Mouse (Mus musculus) spleen, postnatal 10 days (tissue): ENCODE measurements at regions not wholly inside any gene's neighbourhood (a gene's known extent, or its start where the extent isn't known, plus 50 kb on each side); places are given as distances from the start of the nearest gene placed in this dataset.

Experiments used
- DNase-seq, 2 experiments: peaks; one replicate each; pipeline ENCODE4 v3.0.0; 2021 to 2022; ENCODE audit warnings: low spot score in 2 of 2

DNA sequence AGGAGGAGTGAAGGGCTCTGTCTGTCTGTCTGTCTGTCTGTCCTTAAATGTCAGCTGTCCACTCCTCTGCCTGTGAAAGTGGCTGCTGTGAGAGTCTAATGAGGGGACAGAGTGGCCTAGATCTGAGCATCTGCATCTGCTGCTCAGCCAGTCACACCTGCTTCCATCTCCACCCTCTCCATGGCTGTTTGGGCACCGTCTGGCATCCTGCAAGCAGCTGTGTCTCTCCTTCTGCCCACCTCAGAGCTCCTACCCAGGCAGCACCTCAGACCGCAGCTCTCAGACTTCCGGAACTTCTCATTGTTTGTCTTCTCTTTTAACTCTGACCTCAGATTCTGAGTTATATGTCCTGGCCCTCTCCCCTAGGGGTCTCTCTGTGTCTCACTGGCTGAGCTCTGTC, 159.2 kb downstream of the Gm26897 start:
- no peak for DNase-seq

DNA sequence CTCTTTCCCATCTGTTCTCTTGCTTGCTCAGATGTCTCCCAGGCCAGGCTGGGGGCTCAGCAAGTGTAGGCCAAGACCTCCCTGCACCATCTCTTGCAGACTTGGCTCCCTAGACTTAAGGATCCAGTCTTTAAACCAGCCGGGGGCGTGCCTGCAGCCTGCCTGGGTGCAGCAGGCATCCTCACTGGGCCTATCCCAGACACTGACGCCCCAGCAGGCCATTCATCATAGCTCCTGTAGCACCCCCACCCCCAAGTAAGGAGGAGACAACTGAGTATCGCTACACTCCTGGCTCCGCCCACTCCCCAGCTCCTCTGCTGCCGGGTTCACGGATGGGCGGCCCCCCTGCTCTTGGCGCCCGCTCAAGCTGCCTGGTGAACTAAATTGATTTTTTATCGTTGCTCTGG, 160.2 kb downstream of the Gm26897 start:
- DNase-seq, result peak in 1 of 2 experiments; percentile 20

DNA sequence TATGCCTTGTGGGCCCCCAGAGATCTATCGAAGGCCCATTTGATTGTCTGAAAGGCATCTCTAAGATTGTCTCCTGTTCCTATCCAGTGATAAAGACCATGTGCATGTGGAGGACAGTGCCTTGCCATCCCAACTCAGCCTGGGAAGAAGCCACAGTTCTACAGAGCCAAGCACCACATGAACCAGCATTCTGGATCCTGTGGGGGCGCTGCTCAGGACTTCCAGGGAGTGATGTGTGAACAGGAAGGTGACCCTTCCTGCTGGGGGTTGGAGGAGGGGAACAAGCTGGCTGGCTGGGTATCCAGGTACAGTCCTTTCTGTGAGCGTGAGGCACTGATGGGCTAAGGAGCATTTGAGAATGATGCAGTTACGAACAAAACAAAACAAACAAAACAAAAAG, 163.8 kb downstream of the Gm26897 start:
- DNase-seq, result no peak

DNA sequence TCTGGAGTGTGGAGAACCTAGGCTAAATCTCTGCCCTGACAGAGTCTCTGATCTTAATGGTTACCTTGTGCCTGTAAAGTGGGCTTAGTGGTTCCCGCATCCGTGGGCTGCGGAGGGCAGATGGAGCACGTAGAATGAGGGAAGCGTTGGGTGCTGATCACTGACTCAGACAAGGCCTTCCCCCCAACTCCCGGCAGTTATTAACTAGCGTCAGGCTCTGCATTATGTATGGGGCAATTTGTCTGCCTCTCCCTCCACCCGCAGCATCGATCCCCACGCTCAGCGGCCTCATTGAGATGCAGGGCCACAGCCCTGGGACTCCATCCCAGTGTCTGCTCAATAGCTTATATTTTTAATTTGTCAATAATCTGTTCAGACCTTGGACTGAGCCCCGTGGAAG, 164.8 kb downstream of the Gm26897 start:
- no peak for DNase-seq

DNA sequence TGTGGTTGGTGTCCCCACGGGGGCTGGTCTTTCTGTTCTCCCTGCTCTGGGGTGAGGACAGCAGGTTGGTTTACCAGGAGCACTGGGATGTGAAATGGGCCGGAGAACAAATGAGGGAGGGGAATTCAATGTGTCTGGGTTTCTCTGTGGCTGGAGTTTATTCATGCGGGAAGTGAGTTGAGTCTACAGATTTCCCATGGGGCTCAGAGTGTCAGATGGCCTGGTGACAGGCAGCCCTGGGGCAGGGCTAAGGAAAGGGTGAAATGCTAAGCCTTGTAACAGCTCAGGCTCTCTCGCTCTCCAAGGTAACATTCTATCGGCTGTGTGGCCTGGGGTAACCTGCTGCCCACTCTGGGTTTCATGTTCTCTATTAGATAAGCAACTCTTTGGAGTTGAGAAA, 167.5 kb downstream of the Gm26897 start:
- no peak for DNase-seq

DNA sequence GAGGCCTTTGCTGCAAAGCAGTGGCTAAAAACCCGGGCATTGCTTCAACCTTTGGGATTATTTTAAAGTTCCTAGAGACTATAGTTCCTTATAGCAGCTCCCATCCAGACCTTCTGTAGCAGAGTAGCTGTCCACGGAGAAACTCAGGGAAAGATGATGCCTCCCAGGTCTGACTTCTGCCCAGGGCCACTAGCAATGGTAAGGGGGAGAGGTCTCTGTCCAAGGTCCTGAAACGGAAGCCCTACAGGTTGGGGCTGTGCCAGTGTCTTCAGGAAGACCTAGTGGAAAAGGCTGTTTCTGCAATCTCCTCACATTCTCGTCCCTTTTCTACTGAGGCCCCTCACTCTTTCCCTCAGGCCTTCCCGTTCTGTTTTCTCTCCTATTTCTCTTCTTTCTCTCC, 168.0 kb downstream of the Gm26897 start:
- DNase-seq, result peak in 1 of 2 experiments; percentile 50

DNA sequence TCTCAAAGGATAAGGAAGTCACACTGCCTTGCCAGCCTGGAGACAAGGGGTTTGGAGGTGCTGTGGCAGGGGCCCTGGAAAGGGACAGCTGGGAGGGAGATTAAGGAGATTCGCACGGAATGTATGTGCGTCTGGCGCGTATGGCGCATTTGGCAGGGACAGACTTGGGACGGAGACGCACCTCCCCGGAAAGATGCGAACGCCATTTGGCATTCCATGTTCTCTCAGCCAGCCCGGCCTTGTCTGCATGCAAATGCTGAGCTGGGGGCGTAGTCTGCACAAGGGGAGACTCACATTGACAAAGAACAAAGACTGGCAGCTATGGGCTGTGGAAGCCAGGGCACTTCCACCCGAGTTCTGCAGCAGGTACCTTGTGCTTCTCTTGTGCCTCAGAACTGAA, 174.4 kb downstream of the Gm26897 start:
- DNase-seq, result no peak

DNA sequence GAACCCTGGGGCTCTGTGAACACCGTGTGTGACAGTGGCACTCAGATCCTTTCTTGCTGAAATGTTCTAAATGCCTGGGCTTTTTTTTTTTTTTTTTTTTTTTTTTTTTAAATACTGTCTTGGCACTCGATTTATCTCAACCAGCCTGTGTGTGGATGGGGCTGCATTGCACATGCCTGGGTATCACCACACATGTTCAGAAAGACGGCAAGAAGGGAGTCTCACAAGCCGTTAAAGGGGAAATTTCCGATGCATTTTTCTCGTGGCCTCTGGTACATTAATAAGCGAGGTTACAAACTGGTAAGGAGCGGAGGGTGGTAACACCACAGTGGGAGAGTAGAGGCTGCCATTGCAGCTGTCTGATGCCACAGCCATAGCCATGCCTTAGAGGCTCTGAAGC, 176.8 kb downstream of the Gm26897 start:
- DNase-seq, result no peak

DNA sequence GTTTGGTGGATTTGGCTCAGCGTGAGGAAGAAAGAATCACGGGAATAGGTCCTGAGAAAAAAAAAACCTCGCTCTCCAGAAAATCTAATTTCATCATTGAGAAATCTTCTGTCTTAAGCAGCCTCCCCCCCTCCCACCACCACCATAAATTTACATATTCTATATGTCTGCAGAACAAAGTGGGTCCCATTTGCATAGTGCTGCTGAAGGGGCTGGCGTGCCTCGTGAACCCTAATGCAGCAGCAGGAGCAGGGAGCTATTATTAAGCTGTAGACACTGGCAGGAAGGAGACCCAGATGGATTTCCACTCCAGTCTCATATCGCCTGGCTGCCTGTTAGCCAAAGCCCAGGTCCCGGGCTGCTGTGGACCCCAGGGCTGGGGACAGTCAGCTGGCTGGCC, 179.6 kb downstream of the Gm26897 start:
- no peak for DNase-seq

DNA sequence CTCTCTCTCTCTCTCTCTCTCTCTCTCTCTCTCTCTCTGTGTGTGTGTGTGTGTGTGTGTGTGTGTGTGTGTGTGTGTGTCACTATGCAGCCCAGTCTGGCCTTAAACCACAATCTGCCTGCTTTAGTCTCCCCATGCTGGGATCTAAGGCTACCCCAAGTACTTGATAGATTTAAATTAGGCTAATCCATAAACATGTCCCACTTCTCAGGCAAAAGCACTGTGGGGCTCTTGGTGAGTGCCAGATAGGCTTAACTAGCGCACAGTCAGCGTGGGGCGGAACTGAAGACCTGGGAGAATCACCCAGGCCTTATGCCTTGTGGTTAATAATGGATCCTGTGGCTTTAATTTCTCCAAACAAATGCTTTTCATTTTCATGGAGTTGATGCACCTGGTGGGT, 180.6 kb downstream of the Gm26897 start:
- no peak for DNase-seq

DNA sequence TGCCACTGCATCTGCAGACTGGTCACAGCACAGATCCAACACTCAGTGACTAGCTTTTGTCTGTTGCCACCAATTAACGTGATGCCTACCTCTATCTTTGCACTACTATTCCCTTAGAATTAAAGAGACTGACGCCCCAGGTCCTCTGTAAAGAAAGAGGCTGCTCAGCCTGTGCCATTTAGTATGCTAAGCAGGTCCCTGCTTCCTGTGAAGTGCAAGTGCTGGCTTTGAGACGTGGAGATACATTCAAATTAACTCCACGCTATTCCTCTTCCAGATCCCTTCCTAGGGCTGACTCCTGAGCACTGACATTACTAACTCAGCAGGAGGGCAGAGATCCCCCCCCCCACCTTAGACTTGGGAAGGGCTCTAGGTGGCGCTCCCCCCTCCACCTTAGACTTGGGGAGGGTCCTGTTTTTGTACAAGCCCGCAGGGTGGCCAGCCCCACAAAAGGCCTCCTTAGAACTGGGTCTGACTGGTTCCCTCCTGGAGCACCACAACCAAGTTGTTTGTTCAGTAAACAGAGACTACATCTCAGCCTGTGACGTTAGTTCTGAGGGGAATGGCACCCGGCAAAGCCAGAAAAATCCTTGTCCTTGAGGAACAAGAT, 184.0 kb downstream of the Gm26897 start:
- no peak for DNase-seq

DNA sequence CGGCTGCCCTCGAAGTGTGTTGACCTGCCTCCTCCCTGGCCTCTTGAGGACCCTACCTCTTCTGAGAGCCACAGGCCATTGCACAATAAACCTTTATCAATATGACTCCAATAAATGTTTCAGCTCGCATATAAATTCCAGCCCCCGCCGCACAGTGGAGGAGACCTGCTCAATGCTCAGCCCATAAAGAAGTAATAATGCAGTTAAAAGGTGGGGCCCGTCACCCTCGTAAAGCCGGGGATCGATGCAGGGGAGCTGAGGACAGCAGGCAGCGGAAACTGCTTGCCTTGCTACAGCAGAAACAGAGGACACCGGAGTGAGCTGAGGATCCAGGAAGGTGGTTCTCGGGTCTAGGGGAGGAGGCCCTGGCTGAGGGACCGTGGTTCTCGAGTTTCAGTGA, 185.2 kb downstream of the Gm26897 start:
- no peak for DNase-seq

DNA sequence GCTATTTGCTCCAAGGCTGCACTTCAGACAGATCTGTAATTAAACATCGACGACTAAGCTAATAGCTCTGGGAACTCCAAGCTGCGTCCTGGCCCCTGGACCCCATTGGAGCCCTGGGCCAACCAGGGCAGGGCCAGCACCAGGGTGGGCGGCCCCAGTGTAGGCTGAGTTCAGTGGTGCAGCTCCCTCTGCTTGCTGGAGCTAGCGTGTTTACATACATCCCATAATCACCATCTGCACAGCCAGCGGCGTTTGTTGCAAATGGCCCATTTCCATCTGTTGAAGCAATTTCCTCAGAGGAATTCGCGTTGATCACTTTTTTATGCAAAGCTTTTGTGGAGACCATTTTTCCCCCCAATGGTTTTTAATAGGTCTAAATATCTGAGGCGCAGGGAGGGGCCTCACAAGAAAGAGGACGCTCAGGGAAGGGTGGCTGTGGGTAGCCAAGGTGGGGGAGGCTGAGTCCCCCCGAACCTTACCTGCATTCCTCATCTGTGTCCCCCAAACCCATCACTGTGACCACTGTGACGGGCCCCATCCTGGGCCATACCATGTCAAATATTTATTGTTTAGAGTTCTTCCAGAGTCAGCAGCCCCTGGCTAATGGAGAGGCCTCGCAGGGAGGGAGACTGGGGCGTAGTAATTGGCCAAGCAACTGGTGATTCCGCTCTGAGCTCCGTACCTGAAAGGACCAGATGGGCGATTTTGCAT, 189.4 kb downstream of the Gm26897 start:
- DNase-seq, result no peak

DNA sequence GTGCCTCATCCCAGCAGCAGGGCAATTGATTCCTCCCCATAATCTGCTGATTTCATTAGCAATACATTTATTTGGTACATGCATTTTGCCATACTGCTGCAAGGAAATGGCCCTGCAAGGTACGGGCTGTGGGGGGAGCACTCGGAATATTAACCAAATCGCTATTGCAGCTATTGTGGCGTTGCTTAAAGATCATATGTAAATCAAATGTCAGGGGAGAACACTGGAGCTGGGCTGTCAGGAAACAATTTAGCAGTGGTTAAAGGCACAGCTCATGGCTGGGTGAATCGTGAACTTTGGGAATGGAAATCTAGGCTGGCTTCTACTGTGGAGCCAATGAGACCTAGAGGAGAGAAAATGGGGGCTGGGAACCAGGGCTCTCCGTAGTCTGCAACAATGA, 192.0 kb downstream of the Gm26897 start:
- no peak for DNase-seq

DNA sequence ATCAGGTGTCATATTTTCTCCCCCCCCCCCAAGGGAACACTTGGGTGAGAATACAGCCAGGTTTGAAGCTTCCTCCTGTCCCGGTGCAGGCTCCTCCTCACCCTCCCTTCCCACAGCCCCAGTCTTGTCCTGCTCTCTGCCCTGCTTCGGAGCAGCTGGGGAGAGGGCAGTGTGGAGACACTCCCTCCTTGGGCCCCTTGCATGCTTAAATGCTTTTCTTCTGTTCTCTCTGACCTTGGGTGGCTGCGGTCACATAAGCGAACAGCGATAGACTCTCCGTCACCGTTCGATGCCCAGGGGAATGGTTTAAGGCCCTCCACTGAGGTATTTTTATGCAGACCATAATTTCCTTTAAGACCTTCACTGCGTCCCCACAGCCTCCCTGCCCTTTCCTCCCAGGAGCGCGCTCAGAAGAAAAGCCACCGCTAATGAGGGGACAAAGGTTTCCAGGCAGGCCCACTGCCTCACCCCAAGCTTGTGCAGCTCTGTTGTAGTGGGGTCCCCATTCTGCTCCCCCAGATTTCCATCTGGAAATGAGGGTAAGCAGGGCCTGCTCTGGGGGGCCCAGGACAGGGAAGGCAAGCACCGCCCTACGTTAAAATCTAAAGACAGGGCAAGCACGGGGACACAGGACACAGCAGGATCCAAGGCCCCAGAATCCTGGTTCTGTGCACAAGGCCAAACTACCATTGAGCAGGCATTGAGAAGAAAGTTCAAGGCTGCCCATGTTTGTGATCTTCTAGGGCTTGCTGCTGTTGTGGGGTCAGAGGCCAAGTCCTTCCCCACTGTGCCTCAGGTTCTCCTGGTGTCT, 195.7 kb downstream of the Gm26897 start:
- DNase-seq, result no peak

DNA sequence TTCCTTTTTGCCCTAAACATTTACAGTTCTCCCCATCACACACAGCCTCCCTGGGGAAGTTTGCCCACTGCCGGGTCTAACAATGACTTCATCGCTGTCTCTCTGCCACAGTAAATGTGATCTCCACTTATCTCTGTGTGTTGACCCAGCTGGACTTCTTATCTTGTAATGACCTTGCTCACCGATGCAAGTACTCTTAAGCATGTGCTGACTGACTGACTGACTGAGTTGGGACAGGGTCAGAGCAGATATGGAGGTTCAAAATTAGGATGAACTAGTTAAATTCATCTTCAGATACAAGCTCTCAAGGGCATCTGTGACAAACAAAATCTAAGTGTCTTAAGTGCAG, 196.2 kb downstream of the Gm26897 start:
- no peak for DNase-seq

DNA sequence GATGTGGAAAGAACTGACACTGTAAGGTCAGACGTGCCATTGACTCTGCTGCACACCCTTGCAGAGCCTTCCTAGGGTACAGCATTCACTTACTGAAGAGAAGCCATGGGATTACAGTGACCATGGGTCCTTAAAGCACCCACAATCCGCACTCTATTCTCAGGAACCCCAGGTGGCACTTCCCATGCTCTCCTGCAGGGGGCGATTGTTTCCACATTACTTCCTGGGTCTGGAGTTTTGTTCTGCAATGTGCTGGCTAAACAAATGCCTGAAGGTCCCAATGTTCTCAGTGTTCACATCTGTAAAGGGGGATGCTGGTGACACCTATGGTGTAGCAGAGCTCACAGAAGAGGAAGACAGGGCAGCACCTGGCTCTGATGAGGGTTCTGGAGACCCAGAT, 198.0 kb downstream of the Gm26897 start:
- peak in 1 of 2 experiments; percentile 22 for DNase-seq

DNA sequence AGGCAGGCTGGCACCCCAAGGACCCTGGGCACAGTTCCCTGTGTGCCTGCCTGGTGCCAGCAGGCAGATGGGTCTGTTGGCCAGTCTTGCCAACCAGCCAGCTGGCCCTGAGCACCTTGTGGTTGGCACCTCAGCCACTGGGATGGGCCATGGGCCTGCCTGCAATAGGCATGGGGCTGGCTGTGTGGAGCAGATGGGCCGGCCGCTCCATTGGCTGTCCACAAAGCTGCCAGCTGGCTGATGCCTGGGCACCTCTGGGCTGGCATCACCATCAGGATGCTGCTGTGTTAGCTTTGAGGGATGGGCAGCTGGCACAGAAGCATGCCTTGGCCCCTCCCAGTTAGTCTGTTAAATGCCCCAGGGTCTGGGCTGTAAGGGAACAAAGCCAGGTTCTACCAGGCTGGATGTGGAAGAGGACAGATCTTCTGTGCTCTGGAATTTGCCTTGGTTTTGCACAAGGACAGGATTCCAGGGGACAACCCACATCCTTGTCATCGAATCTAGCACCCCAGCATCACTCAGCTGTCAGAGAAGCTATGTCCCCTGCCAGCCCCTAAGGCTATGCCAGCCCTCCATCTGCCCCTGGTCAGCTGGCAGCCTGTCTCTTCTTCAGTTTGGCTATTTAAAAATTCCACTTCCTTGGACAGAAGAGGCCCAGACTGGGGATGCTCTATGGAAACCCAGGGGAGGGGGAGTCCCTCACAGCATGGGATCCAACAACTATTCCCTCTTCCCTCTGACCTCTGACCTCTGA, 201.8 kb downstream of the Gm26897 start:
- no peak for DNase-seq

DNA sequence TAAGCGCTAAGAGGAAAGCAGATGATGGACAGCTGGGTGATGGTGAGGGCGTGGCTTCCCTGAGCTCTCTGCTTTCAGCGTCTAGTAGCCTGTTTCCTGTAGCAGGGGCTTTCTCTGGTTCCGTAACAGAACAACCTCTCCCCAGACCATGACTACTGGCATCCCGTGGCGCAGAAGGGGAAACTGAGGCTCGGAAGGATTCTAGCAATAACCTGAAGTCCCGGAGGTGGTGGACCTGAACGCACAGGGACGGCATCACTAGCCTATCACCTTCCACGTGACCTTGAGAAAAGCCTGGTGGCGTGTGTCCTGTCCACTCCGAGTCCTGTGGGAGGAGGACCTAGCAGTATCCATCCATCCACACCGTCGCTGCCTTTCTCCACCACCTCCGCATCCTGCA, 208.1 kb downstream of the Gm26897 start:
- no peak for DNase-seq

DNA sequence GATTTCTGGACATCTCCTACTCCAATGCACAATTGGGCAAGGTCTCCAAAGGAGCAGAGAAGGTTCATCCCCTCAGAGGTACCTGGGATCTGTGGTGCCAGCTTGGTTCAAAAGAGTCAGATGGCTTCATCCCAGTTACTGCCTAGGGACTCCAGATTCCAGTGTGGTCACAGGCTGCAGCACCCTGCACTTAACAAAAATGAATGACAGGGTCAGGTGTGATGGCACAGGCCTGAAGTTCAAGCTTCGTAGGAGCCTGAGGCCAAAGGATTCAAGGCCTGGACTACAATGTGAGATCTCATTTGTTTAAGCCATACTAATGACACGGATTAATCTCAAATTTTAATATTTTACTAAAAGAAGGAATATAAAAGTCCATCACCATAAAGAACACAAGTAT, 209.1 kb downstream of the Gm26897 start:
- no peak for DNase-seq

DNA sequence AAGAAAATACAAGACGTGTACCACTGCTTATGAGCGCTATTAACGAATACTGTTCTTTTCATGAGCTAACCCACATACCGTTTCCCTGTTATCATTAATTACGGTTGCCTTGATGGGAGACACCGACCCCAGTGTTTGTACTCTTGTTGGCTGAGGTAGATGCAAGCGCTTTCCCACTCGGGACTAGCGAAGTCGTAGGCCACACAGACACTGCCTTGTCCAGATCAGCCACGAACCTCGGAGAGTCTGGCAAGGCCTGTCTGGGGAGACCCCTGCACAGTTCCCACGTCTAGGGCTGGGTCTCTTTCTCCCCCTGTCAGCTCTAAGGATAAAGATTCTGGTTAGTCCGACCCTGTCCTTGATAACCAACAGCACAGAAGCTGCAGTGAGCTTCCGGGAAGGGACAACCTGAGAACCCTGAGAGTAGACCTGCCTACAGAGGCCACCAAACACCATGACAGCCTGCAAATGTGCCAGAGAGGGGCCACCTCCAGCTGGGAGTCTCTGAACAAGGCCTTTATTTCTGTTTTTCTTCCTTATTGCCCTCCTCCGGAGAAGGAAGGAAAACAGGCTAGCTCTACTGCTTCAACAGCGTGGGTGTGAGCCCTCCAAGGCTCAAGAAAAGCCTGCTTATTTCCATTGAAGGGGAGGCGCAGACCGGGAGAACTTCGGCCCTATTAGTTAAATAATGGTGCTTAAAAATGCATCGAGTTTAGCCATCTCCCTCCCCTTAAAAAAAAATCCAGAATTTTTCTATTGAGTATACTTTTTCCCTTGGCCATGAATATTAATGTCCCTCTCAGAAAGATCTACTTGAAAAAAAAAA, 209.8 kb downstream of the Gm26897 start:
- DNase-seq, result no peak
